Mouse (Mus musculus) c-Kit-positive CD71-positive TER-119-negative erythroid progenitor cells, embryonic 14.5 days (primary cell): ENCODE measurements around the gene Ube2e3.

Experiments
- DNase-seq: peaks from one replicate; pipeline ENCODE4 v3.0.0-alpha.2; 2013; ENCODE audit warnings: low read depth

Gene Ube2e3

GRCm38 (mm10) chr2:78867726-78868510, at the start of gene Ube2e3:
TSS of gene Ube2e3 (plus strand) at chr2:78868124.
- no peak for DNase-seq

GRCm38 (mm10) chr2:78829887-78830286, 38.0 kb upstream of the Ube2e3 start:
- DNase-seq, result peak; percentile 7

- DNase-seq, result no peak
Observed at GRCm38 (mm10) chr2:78841494-78842224, 26.3 kb upstream of the Ube2e3 start.

GRCm38 (mm10) chr2:78844365-78844764, 23.6 kb upstream of the Ube2e3 start:
- no peak for DNase-seq

GRCm38 (mm10) chr2:78845274-78845673, 22.6 kb upstream of the Ube2e3 start:
- DNase-seq, result no peak

GRCm38 (mm10) chr2:78845717-78846116, 22.2 kb upstream of the Ube2e3 start:
- DNase-seq, result no peak

- no peak for DNase-seq
Observed at GRCm38 (mm10) chr2:78854315-78854714, 13.6 kb upstream of the Ube2e3 start.

- no peak for DNase-seq
Observed at GRCm38 (mm10) chr2:78858628-78859027, 9.3 kb upstream of the Ube2e3 start.

- peak; percentile 70 for DNase-seq
Observed at GRCm38 (mm10) chr2:78859266-78860087, 8.4 kb upstream of the Ube2e3 start.

- no peak for DNase-seq
Observed at GRCm38 (mm10) chr2:78860088-78860372, 7.9 kb upstream of the Ube2e3 start.

- DNase-seq, result no peak
Observed at GRCm38 (mm10) chr2:78864116-78864515, 3.8 kb upstream of the Ube2e3 start.

GRCm38 (mm10) chr2:78864866-78865265, 3.1 kb upstream of the Ube2e3 start:
- no peak for DNase-seq

GRCm38 (mm10) chr2:78868511-78868854, 559 bp downstream of the Ube2e3 start:
- DNase-seq, result peak; percentile 82

GRCm38 (mm10) chr2:78868951-78869720, 1.2 kb downstream of the Ube2e3 start:
- DNase-seq, result no peak

GRCm38 (mm10) chr2:78869721-78870442, 2.0 kb downstream of the Ube2e3 start:
- no peak for DNase-seq

- DNase-seq, result no peak
Observed at GRCm38 (mm10) chr2:78870443-78871025, 2.6 kb downstream of the Ube2e3 start.

GRCm38 (mm10) chr2:78871971-78872860, 4.3 kb downstream of the Ube2e3 start:
- no peak for DNase-seq

- DNase-seq, result no peak
Observed at GRCm38 (mm10) chr2:78873946-78874345, 6.0 kb downstream of the Ube2e3 start.

- DNase-seq, result no peak
Observed at GRCm38 (mm10) chr2:78876002-78876401, 8.1 kb downstream of the Ube2e3 start.

- no peak for DNase-seq
Observed at GRCm38 (mm10) chr2:78882068-78882467, 14.1 kb downstream of the Ube2e3 start.
